Mouse (Mus musculus) T-helper 1 cell (primary cell): ENCODE measurements around the gene Ppp6r3.

Source experiments
- in situ Hi-C: fragments of 300-600 bp; cut with MboI, MseI; formaldehyde crosslinking; loops from one replicate; pipeline ENCODE4 v1.15.1; 2025; ENCODE audit warnings: high pct_unique_total_duplicates

Ppp6r3 gene

DNA sequence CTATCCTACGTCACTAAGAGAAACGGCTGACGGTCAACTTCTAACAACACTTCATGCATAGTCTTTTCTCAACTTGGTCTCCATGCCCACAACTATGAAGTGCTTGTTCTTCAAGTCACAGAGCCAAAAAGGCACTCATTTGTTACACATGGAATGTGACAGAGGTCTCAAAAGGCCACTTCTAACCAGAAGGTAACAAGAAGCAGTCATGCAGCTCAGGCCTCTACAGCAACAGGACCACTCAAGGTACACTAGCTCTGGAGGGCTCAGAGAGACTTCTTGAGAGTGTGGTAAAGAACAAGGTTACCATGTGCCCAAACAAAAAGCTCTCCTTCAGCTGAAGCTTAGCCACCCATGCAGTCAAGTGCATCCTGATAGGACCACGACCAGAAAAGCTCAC lies 46.9 kb downstream of the Ppp6r3 start:
- in situ Hi-C loops = no loop called here

GRCm38 (mm10) chr19:3527531-3527930 lies 48.0 kb downstream of the Ppp6r3 start:
- in situ Hi-C loops = no loop called here

DNA sequence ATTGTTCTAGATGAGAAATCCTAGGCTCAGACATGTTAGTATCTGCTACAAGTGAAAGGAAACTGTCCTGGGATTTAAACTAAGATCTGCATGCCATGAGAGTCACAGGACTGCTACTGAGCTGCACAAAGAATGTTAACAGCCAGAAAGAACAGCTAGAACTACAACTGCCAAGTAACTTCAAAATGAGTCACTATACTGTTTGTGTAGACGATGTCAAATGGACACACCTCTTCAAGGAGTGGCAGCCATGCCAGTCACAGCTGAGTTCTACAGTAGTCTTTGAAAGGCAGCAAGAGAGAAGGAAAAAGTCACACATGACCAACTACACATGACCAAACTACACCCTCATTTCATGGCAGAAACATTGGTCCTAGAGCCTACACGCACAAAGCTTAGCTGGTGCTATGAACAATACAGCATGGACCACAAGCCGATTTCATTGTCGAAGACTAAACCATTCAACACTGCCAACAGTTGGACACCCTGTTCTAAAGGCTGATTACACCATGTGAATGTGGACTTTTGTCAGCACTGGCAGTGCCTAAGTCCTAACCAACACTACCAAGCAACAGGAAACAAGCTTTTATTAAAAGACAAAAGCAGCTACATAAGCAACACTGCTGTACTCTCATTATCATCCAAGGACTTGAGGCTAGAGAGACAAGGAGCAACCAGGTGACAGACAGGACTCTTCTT lies 55.9 kb downstream of the Ppp6r3 start:
- in situ Hi-C loops = no loop called here

DNA sequence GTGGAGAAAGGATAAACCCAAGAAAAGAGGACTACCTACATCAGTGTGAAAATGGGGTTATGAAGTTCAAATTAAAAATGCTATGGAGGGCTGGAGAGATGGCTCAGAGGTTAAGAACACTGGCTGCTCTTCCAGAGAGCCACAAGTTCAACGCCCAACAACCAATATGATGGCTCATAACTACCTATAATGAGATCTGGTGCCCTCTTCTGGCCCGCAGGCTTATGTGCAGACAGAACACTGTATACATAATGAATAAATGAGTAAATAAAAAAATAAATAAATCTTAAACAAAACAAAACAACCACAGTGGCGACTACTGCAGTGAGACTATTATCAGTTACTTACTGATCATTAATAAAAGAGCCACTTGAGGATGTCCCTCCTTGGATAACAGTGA lies 78.3 kb downstream of the Ppp6r3 start:
- in situ Hi-C loops = loop anchor here (5.0 kb wide), 1 partner anchor 375 kb away; no protein-coding TSS in a partner anchor

DNA sequence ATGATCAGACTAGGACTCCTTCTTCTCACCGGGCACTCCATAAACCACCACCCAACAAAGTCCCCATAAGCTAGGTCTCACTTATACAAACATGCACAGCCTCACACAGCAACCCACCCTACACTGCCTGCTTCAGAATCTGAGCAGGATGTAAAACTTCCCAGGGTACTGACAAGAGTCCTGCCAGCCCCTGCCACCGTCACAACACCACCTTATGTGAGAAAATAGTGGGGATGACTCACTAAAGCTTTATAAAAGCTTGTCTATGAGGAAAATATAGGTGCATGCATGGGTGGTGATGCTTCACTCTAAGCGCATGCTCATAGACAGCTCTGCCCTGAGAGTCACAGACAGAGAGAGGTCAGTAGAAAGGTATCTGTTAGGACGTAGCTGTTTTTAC lies 85.7 kb downstream of the Ppp6r3 start:
- in situ Hi-C loops = no loop called here

GRCm38 (mm10) chr19:3482831-3483230 lies 92.7 kb downstream of the Ppp6r3 start:
- in situ Hi-C loops = loop anchor here (5.0 kb wide), 1 partner anchor 381 kb away; no protein-coding TSS in a partner anchor

DNA sequence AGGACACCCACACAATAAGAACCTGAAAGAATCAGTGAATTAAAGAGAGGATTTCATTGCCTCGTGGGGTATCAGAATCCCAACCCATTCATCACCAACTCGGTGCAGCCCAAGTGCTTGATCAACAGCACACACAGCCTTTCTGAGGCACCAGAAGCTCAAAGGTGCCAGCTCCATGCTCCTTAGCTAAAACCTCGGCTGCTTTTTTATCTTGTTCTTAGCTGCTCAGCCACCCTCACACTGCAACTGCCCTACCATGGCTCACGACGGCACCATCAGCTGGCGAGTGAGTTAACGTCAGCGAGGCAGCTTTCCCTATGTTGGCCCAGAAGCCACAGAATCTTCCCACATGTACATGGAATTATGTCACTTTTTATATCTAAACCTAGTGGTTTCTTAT lies 95.4 kb downstream of the Ppp6r3 start:
- in situ Hi-C loops = loop anchor here (5.0 kb wide), 1 partner anchor 378 kb away; no protein-coding TSS in a partner anchor

DNA sequence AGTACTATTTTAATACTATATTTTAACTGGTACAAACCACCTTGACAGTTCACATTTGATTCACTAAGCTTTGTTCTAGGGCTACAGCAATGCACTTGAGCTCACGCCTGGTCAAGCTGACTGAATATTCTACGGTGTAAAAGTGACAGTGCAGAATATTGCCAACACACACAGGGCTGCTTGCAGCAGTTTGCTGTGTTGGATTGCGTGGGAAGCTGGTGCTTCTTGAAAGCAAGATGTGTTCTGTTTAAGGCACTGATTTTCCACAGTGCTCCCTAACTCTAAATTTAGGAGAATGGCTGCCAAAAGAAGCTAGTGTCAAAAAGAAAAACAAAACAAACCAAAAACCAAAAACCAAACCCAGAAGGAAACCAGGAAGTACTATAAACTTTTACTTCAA lies 98.6 kb downstream of the Ppp6r3 start:
- in situ Hi-C loops = no loop called here

DNA sequence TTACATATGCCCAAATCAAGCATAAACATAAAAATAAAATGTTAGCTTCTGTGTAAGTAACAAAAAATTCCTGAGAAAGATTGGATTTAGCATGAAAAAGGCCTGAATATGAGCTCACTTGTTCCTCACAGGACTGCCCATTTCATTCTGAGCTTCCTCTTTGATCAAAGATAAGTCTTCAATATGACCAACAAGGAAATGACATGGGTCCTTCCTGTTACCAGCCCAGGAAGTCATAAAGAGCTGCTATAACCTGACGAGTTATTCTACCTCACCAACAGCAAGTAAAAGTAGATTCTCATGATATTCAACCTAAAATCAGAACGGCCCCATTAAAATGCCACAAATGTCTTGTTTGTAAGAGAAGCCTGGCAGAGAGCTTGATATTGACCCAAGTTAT lies 104.3 kb downstream of the Ppp6r3 start:
- in situ Hi-C loops = no loop called here

GRCm38 (mm10) chr19:3467574-3467973 lies 108.0 kb downstream of the Ppp6r3 start:
- in situ Hi-C loops = loop anchor here (10.0 kb wide), 1 partner anchor 373 kb away; no protein-coding TSS in a partner anchor

DNA sequence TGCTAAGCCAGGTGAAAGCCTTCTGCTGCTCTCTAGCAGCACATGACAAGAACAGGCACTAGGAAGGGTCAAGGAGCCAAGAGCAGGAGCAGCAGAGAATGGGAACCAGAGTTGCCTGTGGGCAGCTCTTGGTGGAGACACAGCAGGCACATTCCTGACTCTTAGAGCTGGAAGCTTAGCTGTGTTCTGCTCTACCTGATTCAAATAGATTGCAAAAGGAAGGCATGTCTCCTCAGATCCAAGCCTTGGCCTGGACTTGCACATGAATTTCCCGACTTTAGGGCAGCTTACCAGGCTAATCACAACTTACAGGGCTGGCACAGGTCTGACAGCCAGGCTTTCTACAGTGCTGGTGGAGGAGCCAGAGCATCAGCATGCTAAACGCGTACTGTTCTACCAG lies 115.6 kb downstream of the Ppp6r3 start:
- in situ Hi-C loops = loop anchor here (10.0 kb wide), 1 partner anchor 365 kb away; no protein-coding TSS in a partner anchor

DNA sequence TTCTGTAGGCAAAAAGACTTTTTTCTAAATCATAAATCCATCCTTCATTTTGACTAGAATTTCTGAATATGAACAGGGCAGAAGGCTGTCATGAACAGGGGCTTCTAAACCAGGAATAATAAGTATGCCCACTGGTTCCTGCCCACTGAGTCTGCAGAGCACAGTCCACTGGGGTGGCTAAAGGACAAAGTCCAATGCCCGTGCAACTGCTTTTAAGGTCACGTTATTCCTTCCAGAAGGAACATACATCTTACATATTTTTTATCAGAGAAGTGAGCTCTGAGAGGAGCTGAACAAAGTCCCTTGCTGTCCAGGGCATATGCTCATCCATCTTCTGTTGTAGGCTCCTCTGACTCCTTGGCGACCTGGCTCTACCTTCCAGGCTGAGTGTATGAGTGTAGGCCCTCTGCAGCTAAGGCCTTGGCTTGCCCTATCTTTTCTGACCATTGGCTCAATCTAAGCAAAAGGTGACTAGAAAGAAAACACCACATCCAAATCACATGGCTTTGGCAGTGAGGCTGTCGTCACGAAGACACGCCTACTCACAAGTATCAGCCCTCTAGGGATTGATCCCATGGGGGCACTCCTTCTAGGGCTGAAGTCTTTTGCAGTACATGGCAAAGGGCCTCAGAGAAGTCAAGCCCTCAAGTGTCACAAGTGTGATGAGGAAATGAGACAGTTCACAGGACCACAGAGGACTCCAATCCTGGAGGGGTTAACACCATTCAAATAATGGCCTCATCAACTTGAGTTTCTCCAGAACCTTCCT lies 117.0 kb downstream of the Ppp6r3 start:
- in situ Hi-C loops = no loop called here

DNA sequence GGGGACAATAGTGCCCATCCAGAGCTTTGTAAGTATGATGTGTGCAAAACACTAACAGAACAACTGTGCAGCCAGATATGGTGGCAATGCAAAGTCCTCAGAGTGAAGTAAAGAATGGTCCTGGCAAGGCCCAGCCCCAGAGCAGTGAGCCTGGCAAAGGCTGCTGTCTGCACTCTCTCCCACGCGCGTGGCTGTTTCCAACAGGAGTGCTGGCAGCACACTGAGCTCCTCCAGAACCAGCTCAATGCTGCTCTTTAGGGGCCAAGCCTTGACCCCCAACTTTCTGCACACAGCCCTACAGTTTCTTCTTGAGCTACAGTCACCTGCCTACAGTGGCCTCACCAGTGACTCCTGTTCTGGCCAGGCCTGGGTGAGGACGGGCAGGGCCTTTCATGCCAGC lies 117.8 kb downstream of the Ppp6r3 start:
- in situ Hi-C loops = no loop called here

DNA sequence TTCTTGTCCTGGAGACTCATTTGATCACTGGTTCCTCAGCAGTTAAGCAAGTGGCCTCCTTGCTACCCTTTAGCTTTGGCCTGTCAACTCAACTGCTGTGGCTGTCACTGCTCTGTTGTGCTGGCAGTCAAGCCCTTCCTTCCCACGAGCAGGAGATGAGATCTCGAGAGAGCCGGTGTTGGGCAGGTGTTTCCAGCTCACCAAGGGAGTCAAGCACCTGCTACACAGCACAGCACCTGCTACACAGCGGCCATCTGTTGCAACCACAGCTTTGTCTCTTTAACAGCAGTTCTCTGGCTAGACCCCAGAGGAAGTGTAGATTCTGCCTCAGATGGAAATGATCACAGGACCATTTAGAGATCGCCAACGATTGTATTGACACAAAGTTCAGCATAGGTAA lies 123.9 kb downstream of the Ppp6r3 start:
- in situ Hi-C loops = no loop called here

DNA sequence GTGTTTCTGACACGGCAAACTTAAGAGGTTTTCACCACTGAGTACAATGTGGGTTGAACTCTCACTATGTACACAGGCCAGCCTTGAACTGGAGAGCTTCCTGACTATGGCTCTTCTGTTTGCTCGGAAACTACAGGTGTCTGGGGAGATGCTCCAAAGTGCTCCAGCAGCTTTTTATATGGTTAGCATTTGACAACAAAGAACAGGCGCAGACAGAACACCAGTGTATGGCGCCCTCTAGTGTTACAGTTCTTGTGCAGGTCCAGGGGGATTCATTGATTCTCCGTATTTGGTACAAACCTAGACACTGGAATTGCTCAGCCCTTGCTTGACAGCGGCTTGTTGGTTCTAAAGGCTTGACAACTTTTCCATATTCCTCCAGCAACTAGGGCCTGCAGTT lies 124.4 kb downstream of the Ppp6r3 start:
- in situ Hi-C loops = no loop called here

DNA sequence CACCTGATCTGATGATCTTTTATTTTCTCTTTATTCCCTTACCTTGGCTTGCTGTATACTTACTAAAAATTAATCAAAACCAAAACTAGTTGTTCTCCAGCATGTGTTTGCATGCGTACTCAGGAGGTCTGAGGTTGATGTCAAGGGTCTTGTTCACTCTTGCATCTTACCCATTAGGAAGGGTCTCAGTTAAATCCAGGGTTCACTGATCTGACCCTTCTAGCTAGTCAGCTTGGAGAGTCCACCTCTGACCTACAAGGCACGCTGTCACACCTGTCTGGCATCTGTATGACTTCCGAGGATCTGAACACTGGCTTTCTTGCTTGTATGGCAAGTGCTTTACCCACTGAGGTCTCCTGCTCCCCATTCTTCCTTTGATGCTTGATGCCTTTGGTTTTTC lies 124.8 kb downstream of the Ppp6r3 start:
- in situ Hi-C loops = no loop called here

DNA sequence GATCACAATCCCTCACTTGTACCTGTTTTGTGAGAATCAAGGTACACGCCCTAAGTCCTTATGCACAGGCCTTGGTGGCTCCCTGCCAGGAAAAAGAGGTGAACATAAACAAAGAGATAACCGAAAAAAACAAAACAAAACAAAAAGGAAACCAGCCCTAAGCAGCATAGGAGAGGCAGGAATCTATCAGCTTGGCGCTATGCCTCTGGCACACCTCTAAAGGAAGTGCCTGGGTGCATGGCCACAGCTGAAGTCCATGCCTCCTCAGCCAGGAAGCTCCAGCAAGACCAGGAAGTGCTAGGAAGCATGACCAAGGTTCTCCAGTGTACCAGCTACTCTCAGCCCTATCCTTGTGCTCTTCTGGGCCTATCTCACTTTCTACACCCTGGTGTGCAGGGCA lies 126.3 kb downstream of the Ppp6r3 start:
- in situ Hi-C loops = no loop called here

- in situ Hi-C loops = no loop called here
These were observed 128.2 kb downstream of the Ppp6r3 start for GRCm38 (mm10) chr19:3447348-3447747.

GRCm38 (mm10) chr19:3441092-3441491 lies 134.5 kb downstream of the Ppp6r3 start:
- in situ Hi-C loops = loop anchor here (5.0 kb wide), 1 partner anchor 99 kb away; no protein-coding TSS in a partner anchor

GRCm38 (mm10) chr19:3440667-3441066 lies 134.9 kb downstream of the Ppp6r3 start:
- in situ Hi-C loops = loop anchor here (5.0 kb wide), 1 partner anchor 98 kb away; no protein-coding TSS in a partner anchor

DNA sequence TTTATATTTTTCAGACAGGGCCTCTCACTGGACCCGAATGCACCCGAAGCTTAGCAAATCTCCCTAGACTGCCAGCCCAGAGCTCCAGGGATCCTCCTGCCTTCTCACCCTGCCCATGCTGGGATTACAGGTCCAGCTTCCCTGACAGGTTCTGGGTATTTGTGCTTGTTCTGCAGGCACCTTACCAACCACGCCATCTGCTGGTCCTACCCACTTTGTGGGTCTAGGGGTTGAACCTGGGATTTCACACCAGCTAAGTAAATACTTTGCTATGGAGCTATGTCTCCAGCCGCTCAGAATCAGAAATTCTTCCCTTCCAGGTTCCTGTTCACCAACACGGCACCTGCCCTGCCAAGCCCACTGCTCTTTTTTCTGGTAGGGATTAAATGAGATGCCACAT lies 137.6 kb downstream of the Ppp6r3 start:
- in situ Hi-C loops = no loop called here

DNA sequence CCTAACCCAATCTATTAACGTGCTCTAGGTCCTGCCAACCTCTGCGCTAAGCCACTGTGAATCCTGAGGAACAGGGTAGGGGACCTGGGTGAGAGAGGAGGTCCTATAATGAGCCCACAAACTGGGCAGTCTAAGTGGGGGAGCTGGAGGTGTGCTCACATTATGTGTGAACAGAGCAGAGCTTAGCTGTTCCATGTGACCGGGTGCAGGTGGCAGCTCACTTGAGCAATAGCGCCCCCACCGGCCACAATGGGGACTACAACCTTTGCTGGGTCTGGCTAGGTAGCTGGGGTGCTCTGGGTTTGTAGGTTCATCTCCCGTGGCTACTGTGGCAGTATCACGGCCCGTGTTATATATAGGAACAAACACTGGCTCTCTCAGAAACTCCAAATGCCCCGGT lies 138.7 kb downstream of the Ppp6r3 start:
- in situ Hi-C loops = no loop called here

DNA sequence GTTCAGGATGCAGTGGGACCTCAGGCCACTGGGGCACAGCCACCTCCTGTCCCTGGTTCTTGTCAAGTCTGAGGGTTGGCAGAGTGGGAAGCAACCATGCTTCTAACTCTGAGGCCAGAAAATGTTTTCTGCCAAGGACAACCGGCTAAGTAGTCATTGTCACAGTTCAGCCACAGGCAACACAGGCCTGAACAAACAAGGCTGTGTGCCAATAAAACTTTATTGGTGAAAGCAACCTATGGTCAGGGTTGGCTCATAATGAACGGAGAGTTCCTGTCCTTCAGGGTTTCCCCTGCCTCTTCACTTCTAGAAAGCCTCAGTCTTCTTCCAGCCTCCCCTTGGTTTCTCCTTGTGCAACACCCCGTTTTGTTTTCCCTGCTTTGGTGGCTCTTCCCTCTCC lies 139.7 kb downstream of the Ppp6r3 start:
- in situ Hi-C loops = no loop called here
